In genomic region chr16:8745751-8746150, GRCm38 (mm10) we compare ENCODE assay signal across 21 mouse cellular contexts. TPM values are rescaled to one million over a fixed set of nuclear protein-coding genes. Genes with fewer than 3 reads are reported as not detected.
DNase-seq lines count a peak whose midpoint lies in the region; ATAC-seq and TF ChIP-seq lines count a peak whose summit lies in the region.
"Had no signal": no experiment of that assay in that cellular context is flagged by ENCODE, and none has a peak within 500 bp of the region (broad histone marks: within the 10 kb centered on the region; RNA-seq: fewer than 3 reads in every experiment).

No protein-coding gene starts in this region.

- TF ChIP-seq CTCF in liver, embryonic 14.5 days (IDR thresholded peaks at IDR 0.05; ENCODE audit: low read depth), result no peak
- no peak for TF ChIP-seq CTCF in kidney, adult 2 months (conservative IDR thresholded peaks at IDR 0.05; ENCODE audit: insufficient read depth, insufficient read length, low read depth, low read length)

- ATAC-seq in liver, embryonic 14.5 days (ENCODE audit: insufficient read depth), result no peak
- ATAC-seq in midbrain, embryonic 11.5 days (ENCODE audit: low FRiP score), result no peak
- ATAC-seq: lung, postnatal 0 days had no signal

- intact Hi-C loops in heart, postnatal 25 days (cut with DNase I), result no loop called here

- no peak overlapping the region for H3K4me3 ChIP-seq in liver, embryonic 14.5 days (ENCODE audit: insufficient read depth in 1 of 2, low read depth in 2 of 2, low read length in 2 of 2)
- no peak overlapping the region for H3K4me3 ChIP-seq in kidney, adult 2 months (ENCODE audit: insufficient read depth, low read depth, low read length)
- no peak overlapping the region for H3K4me3 ChIP-seq in midbrain, embryonic 11.5 days (ENCODE audit: low read depth, low read length)
- H3K4me3 ChIP-seq: hindbrain, embryonic 15.5 days; limb, embryonic 13.5 days; megakaryocyte, embryonic 14.5 days had no signal

- no peaks in the 10 kb centered on the region for H3K9me3 ChIP-seq in liver, embryonic 14.5 days (ENCODE audit: control insufficient read depth, low read length)
- H3K9me3 ChIP-seq in midbrain, embryonic 11.5 days (ENCODE audit: control insufficient read depth, low read length), result no peaks in the 10 kb centered on the region
- H3K9me3 ChIP-seq: hindbrain, embryonic 15.5 days; limb, embryonic 13.5 days had no signal

- 72% methylated on average over 2 of the region's 2 CpGs for WGBS in liver, embryonic 14.5 days (ENCODE audit: insufficient replicate concordance)
- 92% methylated on average over 2 of the region's 2 CpGs for WGBS in kidney, adult 2 months
- WGBS in midbrain, embryonic 11.5 days, result 98% methylated on average over 2 of the region's 2 CpGs

- TF ChIP-seq POLR2A in kidney, adult 2 months (IDR thresholded peaks at IDR 0.05; ENCODE audit: low read depth, low read length), result no peak

- peak overlapping the region; percentile 70 for H3K4me2 ChIP-seq in liver, embryonic 14.5 days (ENCODE audit: low read depth)
- H3K4me2 ChIP-seq in midbrain, embryonic 11.5 days, result no peak overlapping the region
- H3K4me2 ChIP-seq: hindbrain, embryonic 15.5 days; limb, embryonic 13.5 days had no signal

- H3K27me3 ChIP-seq in liver, embryonic 14.5 days (ENCODE audit: control insufficient read depth, insufficient read depth, low read length), result no peaks in the 10 kb centered on the region
- H3K27me3 ChIP-seq in kidney, adult 2 months (replicated peaks; ENCODE audit: control insufficient read depth, insufficient read depth, low read length), result no peaks in the 10 kb centered on the region
- no peaks in the 10 kb centered on the region for H3K27me3 ChIP-seq in midbrain, embryonic 11.5 days (ENCODE audit: control insufficient read depth, insufficient read depth, low read length)
- H3K27me3 ChIP-seq: CH12.LX; hindbrain, embryonic 15.5 days; limb, embryonic 13.5 days; megakaryocyte, embryonic 14.5 days had no signal

- DNase-seq in CD4-positive helper T cell, adult 2 months (ENCODE audit: low read depth, low spot score), result peak; percentile 32
- DNase-seq in T-cell, adult 2 months (ENCODE audit: low spot score), result peak; percentile 56
- no peak for DNase-seq in liver, embryonic 14.5 days (ENCODE audit: low read depth in 3 of 3, low spot score in 3 of 3)
- peak; percentile 82 for DNase-seq in thymus, postnatal 0 days (ENCODE audit: low spot score)
- no peak for DNase-seq in kidney, adult 2 months
- DNase-seq in midbrain, embryonic 11.5 days (ENCODE audit: low spot score, missing footprints), result no peak
- DNase-seq in heart, postnatal 25 days (ENCODE audit: low spot score), result no peak
- no peak for DNase-seq in right cerebral cortex, adult 2 months (ENCODE audit: low spot score in 2 of 2)
- DNase-seq: adrenal gland, postnatal 10 days; cerebellum, adult 11-12 months; cerebellum, postnatal 25 days; gastrocnemius, postnatal 10 days; heart, postnatal 10 days; kidney, adult 18-20 months; kidney, postnatal 14 days; right cerebral cortex, adult 18-20 months had no signal

- H3K27ac ChIP-seq in liver, embryonic 14.5 days, result peak overlapping the region; percentile 97
- H3K27ac ChIP-seq in kidney, adult 2 months (ENCODE audit: insufficient read depth, low read depth, low read length), result no peak overlapping the region
- H3K27ac ChIP-seq in midbrain, embryonic 11.5 days (ENCODE audit: low read depth, low read length), result no peak overlapping the region
- H3K27ac ChIP-seq: hindbrain, embryonic 15.5 days; limb, embryonic 13.5 days had no signal

- H3K4me1 ChIP-seq in liver, embryonic 14.5 days (replicated peaks; ENCODE audit: control insufficient read depth in 2 of 2, insufficient read depth in 2 of 2, low read length in 1 of 2), result peaks cover 81% of the 10 kb centered on the region in 2 experiments
- no peaks in the 10 kb centered on the region for H3K4me1 ChIP-seq in kidney, adult 2 months (ENCODE audit: control insufficient read depth, insufficient read depth, low read length)
- no peaks in the 10 kb centered on the region for H3K4me1 ChIP-seq in midbrain, embryonic 11.5 days (ENCODE audit: control insufficient read depth, insufficient read depth, low read length)
- H3K4me1 ChIP-seq: hindbrain, embryonic 15.5 days; limb, embryonic 13.5 days had no signal

- peak overlapping the region; percentile 68 for H3K9ac ChIP-seq in liver, embryonic 14.5 days (replicated peaks)
- H3K9ac ChIP-seq in midbrain, embryonic 11.5 days (ENCODE audit: low read length), result no peak overlapping the region
- H3K9ac ChIP-seq: hindbrain, embryonic 15.5 days; limb, embryonic 13.5 days had no signal

- no peak for TF ChIP-seq EP300 in liver, embryonic 14.5 days (IDR thresholded peaks at IDR 0.05; ENCODE audit: low read depth)

- no peaks in the 10 kb centered on the region for H3K36me3 ChIP-seq in liver, embryonic 14.5 days (replicated peaks; ENCODE audit: control insufficient read depth, insufficient read depth, low read depth)
- no peaks in the 10 kb centered on the region for H3K36me3 ChIP-seq in kidney, adult 2 months (ENCODE audit: control insufficient read depth, insufficient read depth, low read length)
- H3K36me3 ChIP-seq in midbrain, embryonic 11.5 days (ENCODE audit: control insufficient read depth, insufficient read depth, low read length), result no peaks in the 10 kb centered on the region
- H3K36me3 ChIP-seq: hindbrain, embryonic 15.5 days; limb, embryonic 13.5 days had no signal

RNA-seq across cellular contexts. Expression of gene Usp7, which starts 46.4 kb away (rescaled TPM):
- 37.6 and 57.5 TPM in 2 replicates for polyA plus RNA-seq in liver, embryonic 14.5 days (2012; rRNA removed)
- 35.5 and 41.9 TPM in 2 replicates for polyA plus RNA-seq in liver, embryonic 14.5 days (2014; fragmentation: Nextera tagmentation; extraction: Ambion mirVana)
- polyA plus RNA-seq in thymus, postnatal 0 days (2015; fragmentation: Nextera tagmentation; extraction: Ambion mirVana), result 43.0 and 50.3 TPM in 2 replicates
- 20.6 and 26.2 TPM in 2 replicates for polyA plus RNA-seq in kidney, adult 2 months (2012; rRNA removed)
- 35.7 and 41.0 TPM in 2 replicates for polyA plus RNA-seq in midbrain, embryonic 11.5 days (2014; fragmentation: Nextera tagmentation; extraction: Ambion mirVana)
- 10 to 100 TPM; 44.2 to 52.5 TPM for total RNA-seq in heart, postnatal 25 days (2021)

Comparison
In these comparisons a context has a peak if more than half of its experiments do, and no peak if none do; other contexts are left out.
1. DNase-seq: peak in CD4-positive helper T cell, adult 2 months (single experiment), T-cell, adult 2 months (single experiment) and thymus, postnatal 0 days (single experiment); none in liver, embryonic 14.5 days (0 of 3), kidney, adult 2 months (single experiment), midbrain, embryonic 11.5 days (single experiment), heart, postnatal 25 days (single experiment) and right cerebral cortex, adult 2 months (0 of 2).